Mouse (Mus musculus) ES-Bruce4 (cell line): ENCODE results near the gene Phactr1.

ENCODE experiments used
- CTCF ChIP-seq: IDR thresholded peaks from one replicate; pipeline ENCODE4 v1.8.1; 2011; ENCODE audit warnings: low read depth, low read length
- POLR2A ChIP-seq: IDR thresholded peaks from one replicate; pipeline ENCODE4 v1.8.1; 2011; ENCODE audit warnings: low read length; ENCODE audit not compliant: insufficient read depth

- TF ChIP-seq CTCF (no peak), POLR2A (no peak)
Measured at GRCm38 (mm10) chr13:43013984-43014383, 333.6 kb downstream of the Phactr1 start.
